Mouse (Mus musculus): Measurements from ENCODE around the gene Plcd3.
A peak's percentile ranks its signal among the peaks of the same experiment; 100 is the strongest.

Plcd3 gene

DNA sequence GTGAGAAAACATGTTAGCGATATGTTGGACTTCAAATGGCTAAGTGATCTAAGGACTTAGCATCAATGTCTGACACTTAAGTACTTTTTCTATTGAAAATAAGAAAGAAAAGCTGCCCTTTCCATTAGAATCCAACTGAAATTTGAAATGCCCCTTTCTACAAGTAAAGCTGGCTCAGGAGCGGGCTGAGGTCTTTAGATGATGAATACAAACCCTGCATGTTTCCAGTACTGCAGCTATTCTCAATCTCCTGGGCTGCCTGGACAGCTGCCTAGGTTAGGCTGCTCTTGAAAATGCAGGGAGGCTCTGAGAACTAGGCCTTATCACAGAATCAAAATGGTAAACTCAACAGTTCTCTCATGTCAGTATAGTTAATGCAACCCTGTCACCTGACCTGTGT is 17.4 kb upstream of the Plcd3 start:
- no peak for DNase-seq (ENCODE audit: low read depth in 1 of 2, low spot score in 2 of 2)

DNA sequence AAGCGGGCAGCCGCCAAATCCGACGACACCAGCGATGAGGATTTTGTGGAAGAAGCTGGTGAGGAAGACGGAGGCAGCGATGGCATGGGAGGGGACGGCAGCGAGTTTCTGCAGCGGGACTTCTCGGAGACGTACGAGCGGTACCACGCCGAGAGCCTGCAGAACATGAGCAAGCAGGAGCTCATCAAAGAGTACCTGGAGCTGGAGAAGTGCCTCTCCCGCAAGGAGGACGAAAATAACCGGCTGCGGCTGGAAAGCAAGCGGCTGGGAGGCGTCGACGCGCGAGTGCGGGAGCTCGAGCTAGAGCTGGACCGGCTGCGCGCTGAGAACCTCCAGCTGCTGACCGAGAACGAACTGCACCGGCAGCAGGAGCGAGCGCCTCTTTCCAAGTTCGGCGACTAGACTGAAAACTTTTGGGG is 16.1 kb upstream of the Plcd3 start:
- no peak for DNase-seq (ENCODE audit: low read depth in 1 of 2, low spot score in 2 of 2)

DNA sequence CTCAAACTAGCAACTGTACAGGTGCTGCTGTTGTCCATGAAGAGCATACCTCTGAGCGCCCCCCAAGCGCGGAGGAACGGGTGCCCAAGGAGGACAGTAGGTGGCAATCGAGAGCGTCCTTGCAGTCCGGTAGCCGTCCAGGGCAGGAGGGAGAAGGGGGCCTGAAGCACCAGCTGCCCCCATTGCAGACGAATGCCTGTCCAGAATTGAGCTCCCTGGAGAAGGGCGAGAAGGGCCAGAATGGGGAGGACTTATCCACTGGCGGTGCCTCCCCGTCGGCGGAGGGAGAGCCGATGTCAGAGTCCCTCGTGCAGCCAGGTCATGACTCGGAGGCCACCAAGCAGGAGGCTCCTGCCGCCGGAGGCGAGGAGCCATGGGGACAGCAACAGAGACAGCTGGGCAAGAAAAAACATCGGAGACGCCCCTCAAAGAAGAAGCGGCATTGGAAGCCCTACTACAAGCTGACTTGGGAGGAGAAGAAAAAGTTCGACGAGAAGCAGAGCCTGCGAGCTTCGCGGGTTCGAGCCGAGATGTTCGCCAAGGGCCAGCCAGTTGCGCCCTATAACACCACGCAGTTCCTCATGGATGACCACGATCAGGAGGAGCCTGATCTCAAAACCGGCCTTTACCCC is 15.6 kb upstream of the Plcd3 start:
- DNase-seq (ENCODE audit: low read depth in 1 of 2, low spot score in 2 of 2), result peak in 1 of 2 experiments; percentile 60

DNA sequence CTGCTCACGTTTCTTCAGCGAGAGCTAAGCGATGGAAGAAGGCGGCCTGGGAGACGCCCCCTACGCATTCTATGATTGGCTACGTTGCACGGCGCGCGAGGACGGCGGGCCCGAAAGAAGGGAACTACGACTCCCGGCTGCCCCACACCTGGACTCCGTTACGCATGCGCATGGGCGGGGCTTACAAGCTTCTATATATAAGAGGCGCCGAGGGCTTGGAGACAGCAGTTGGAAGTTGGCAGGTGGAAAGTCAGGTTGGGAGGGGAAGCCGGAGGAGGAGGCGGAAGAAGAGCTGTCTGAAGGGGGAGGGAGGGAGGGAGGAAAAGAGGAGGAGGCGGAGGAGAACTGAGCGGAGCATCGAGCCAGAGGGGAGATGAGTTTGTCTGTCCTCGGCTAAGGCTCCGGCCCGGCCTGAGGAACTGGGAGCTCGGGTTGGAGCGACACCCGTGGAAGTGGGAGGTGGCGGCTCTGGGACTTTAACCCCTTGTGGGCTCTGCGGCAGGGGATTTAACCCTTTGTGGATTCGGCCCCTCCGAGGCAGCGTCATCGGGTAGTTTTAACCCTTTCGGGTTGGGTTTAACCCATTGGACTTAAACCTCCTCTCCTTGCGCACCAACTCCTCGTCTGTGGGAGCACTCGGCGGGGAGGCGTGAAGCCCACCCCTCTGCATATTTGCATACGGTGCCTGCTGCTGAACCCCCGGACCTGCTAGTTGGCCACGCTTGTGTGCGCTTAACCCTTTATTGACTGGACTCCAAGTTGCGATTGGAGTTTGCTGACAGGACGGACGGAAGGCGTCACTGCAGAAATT is 14.8 kb upstream of the Plcd3 start, which contains the start of gene Hexim1:
Gene Hexim1, plus strand, starts transcription at position 224 of the 811 bp plus-strand sequence.
- DNase-seq (ENCODE audit: low read depth in 1 of 2, low spot score in 2 of 2), result peak; percentile 100

DNA sequence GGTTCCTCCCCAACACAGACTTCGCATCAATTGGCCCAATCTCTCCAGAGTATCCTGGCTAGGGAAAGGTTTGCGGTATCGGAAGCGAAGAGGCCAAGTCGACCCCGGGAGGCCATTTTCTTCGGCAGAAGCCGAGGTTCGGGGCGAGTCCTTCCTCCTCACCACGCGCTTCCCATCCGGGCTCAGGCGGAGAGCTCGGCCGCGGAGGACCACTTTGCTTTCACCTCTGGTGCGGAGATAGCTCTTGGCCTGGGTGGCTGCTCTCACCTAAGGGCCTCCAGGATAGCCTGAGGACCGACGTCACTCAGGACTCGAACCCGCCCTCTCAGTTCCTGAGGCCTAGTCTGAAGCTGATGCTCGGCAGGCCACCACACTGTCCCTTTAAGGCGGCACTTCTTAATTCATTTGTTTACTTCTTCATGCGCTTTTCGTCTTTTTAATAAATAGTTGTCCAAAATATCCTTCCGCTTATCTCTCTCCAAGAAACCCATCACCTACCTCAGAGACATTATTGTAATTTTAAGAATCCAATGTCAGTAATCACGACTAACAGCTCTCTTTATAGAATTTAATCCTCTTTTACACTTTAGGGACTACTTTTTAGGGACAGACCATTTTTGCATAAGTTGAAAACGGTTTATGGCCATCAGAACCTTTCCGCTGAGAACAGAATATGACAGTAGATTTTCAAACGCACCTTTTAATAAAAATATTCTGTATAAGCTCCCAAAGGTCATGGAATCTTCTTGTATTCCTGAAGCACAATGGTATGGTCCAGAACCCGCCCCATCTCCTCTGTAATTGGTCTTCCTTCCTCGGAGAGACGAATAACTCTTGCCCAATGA is 13.9 kb upstream of the Plcd3 start:
- peak in 1 of 2 experiments; percentile 79 for DNase-seq (ENCODE audit: low read depth in 1 of 2, low spot score in 2 of 2)

DNA sequence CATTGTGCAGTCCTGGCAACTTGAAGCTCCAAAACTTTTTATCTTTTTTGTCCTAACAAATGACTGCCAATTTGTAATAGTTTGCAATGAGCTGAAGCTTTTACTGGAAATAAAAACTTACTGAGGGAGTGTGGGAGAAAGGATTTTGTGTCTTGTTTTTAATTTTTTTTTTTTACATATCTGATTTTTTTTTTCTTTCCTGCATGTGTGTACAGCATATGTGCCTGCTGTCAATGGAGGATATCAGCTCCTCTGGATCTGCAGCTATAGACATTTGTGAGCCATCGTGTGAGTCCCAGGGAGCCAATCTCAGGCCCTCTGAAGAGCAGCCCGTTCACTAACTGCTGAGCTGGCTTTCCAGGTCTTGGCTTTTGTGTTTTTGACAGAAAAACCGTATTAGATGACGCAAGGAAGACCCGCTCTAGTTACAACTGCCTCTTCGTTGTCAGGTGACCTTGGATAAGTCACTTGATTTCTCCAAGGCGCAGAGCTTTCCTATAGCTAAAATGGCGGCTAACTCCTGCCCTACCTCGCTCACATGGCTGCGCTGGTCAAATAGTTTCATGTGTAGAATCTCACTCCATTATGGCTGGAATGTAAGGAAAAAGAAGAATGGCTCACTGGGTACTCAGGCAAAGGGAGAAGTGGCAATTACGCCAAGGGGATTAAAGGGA is 12.9 kb upstream of the Plcd3 start:
- no peak for DNase-seq (ENCODE audit: low read depth in 1 of 2, low spot score in 2 of 2)

DNA sequence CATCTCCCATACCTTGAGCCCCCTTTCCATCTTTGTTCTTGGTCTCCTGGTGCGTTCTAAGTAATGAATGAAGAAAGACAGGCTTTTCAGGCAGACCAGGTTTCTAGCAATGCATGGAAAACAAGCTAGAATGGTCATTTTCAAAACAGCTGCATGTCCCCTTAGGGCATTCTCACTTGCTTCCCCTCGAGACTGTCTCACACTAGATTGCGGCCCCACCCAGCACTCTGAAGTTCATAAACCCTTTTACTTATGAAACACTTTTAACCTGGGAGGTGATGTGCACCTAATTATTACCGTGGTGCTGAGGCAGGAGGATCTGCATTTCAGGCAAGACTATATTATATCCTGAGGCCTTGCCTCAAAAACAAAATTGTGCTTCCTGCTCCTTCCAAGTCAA is 12.3 kb upstream of the Plcd3 start:
- no peak for DNase-seq (ENCODE audit: low read depth in 1 of 2, low spot score in 2 of 2)

DNA sequence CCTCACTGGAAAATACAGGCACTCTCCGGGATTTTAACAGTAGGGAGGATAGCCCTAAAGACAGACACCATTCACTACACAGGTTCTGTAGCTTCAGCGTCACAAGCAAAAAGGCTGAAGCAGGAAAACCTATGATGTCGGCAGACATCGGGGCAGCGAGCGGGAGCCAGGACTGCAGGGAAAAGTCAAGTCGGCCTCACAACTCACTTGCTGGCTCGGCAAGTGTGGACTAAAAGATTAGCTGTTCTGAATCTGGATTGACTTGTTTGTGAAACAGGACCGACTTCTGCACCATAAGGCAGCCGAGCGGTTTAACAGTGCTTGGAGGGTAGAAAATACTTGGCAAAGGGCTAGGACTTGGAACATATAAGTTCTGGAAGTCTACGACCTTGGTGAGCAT is 11.5 kb upstream of the Plcd3 start:
- no peak for DNase-seq (ENCODE audit: low read depth in 1 of 2, low spot score in 2 of 2)

DNA sequence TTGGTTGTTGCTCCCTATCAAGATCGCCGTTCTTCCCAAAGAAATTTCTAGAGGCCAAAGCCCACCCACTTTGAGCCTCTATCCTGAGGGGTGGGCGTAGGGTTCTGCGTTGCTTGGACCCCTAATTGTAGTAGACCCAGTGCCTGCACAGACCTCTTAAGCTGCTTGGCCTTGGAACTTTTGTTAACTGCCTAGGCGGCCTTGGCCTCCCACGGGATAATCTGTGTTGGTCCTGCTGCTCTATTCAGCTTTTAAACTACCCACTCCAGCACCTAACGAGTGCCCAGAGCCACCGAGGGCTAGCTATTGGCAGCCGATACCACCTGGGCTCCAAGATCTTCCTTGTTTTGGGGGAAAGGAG is 11.1 kb upstream of the Plcd3 start:
- DNase-seq (ENCODE audit: low read depth in 1 of 2, low spot score in 2 of 2), result no peak

DNA sequence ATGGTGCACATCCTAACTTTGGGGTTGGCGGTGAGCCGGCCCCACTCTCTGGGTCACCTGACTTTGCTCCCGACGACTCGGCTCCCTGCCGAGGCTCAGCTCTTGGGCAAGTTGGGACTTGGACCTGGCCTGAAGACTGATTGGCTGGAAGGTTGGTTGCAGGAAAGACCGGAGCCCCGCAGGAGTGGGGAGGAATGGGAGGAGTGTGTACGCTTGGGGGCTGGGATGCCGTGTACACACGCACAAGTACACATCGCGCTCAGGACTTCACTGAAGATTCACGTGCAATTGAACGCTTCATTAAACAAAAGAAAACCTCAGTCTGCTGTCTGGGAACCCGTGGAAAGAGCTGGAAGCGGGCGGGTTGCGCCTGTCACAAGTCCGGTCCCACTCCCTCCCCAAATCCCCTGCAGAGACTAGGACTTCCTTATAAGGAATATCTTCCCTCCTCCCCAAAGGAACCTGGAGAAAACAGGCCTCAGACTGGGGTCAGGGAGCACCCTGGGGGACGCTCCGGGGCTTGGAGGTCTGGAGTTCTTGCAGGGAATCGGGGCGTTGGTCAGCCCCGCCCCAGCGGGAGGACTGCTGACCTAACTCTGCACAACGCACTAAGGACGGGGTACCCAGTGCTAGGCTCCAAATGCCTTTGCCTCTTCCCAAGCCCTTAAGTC is 10.6 kb upstream of the Plcd3 start:
- DNase-seq (ENCODE audit: low read depth in 1 of 2, low spot score in 2 of 2), result no peak

DNA sequence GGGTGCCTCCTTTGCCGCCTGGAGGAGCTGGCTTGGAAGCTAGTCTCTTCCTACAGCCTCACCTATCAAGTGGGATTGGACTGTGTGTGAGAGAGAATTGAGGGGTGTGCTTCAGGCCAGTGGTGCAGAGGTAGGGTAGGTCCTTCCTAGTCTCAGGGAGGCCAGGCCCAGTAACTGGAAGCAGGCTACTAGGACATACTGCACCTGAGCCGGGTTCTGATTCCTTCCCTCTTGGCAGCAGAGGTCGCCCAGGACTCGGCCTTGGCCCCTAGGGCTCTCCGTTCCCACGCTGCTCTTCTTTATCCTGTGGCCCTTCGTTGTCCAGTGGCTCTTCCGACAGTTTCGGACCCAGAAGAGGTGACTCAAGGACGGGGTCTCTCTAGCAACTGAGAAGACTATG is 9.8 kb upstream of the Plcd3 start:
- no peak for DNase-seq (ENCODE audit: low read depth in 1 of 2, low spot score in 2 of 2)

DNA sequence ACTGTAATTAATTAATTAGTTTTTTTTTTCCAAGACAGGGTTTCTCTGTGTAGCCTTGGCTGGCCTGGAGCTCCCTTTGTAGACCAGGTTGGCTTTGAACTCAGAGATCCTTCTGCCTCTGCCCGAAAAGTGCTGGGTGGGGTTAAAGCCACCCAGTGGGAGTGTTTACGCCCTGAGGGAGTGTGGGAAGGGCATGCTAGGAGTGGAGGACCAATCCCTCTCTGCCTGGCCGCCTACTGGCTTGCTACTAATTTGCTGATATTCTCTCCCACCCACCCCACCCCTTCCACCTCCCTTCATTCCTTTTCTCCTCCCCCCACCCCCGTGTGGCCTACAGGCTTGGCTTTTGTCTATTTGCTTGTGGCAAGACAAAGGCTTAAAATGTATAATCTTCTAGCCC is 4.9 kb upstream of the Plcd3 start:
- no peak for DNase-seq (ENCODE audit: low read depth in 1 of 2, low spot score in 2 of 2)

DNA sequence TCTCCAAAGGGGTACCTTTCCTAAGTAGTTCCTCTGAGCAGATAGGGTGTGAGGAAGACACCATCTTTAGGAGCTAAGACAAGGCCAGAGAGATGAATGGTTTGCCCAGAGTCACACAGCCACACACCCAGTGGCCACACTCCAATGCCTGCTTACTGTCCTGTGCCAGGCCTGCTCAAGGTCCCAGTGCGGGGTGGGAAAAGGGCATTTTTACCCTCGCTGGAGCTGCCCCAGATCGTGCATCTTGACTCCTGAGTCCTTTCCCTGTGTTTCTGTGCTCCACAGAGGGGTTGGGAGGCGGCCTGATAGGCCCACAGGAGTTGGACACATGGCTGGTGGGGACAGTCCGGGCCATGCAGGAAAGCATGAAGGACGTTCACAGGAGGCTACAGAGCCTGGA is 4.4 kb upstream of the Plcd3 start:
- DNase-seq (ENCODE audit: low read depth in 1 of 2, low spot score in 2 of 2), result no peak

DNA sequence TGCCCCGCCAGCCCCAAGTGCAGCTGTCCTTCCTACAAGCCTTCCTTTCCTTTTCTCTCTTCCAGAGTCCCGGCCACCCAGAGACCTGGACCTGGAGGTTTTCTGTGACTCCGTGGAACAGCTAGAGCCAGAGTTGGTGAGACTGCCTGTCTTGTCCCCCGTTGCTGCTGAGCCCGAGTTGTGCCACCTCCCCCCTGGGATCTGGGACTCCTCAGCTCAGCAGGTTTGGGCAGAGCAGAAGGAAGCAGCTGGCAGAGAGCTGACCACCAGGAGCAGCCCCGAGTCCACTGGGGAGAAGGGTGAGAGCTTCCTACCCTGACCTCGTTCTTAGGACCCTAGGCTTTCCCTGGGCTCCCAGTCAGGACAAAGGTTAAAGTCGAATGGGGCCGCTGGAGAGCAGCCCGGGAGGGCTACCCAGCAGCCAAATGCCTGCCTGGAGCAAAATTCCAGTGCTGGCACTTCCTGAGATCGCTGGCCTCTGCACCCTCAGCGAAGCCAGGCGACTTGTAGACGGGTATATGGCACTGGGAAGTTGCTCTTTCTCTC is 3.8 kb upstream of the Plcd3 start:
- no peak for DNase-seq (ENCODE audit: low read depth in 1 of 2, low spot score in 2 of 2)

DNA sequence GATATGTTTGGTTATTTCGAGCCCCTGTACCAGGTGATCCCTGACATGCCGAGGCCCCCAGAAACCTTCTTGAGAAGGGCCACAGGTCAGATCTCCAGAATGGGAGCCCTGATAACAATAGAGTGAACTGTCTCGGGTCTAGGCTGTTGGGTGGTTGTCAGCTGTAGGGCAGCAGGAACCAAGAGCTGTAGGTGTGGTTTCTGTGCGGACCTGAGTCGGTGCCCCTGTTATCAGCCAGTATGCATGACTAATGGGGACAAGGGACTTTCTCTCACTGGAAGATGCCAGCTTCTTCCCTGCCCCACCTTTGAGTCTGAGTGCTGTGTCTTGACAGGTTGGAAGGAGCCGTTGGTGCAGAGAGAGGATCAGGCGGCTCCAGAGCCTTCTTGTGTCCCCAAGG is 3.0 kb upstream of the Plcd3 start:
- no peak for DNase-seq (ENCODE audit: low read depth in 1 of 2, low spot score in 2 of 2)

DNA sequence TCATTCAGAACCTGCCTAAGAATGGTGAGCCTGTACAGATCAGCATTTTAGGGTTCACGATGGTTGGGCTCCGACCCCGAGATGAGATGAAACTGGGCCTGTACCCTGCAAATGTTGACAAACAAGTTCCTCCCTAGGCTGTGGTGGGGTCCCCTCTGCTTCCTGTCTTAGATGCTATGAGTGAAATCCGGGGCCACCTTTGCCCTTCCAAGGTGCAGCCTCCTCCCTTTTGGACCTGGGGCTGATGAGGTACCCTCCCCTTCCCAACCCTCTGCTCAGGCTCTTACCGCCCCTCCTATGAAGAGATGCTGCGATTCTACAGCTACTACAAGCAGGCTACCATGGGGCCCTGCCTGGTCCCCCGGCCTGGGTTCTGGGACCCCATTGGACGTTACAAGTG is 2.2 kb upstream of the Plcd3 start:
- DNase-seq (ENCODE audit: low read depth in 1 of 2, low spot score in 2 of 2), result no peak

DNA sequence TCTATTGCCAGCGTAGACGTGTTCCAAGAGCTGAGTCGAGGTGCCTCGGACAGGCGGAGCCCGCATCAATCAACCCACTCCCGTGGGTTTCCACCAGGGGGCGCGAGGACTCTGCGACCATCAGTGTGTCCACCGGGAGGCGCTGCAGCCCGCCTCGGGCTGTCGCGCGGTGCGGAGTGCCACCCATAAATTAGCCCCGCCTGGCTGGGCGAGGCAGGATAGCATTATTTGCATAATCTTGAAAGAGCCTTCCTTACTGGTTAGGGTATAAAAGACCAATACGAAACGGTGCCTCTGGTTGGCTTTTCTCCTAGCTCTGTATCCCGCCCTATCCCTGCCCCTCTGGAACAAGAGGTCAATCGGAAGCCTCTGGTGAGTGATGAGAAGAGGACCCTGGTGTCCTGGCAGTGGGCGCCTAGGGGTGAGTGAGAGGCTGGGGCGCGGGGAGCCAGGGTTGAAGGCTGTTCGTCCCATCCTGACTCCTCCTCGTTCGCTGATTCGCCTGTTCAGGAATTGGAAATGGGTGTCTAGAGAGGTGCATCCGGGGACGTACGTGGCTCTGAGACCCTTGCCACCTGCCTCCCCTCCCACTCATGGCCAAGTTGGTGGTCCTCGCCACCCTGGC is 1.4 kb upstream of the Plcd3 start:
- DNase-seq (ENCODE audit: low read depth in 1 of 2, low spot score in 2 of 2), result peak; percentile 96 to 99

DNA sequence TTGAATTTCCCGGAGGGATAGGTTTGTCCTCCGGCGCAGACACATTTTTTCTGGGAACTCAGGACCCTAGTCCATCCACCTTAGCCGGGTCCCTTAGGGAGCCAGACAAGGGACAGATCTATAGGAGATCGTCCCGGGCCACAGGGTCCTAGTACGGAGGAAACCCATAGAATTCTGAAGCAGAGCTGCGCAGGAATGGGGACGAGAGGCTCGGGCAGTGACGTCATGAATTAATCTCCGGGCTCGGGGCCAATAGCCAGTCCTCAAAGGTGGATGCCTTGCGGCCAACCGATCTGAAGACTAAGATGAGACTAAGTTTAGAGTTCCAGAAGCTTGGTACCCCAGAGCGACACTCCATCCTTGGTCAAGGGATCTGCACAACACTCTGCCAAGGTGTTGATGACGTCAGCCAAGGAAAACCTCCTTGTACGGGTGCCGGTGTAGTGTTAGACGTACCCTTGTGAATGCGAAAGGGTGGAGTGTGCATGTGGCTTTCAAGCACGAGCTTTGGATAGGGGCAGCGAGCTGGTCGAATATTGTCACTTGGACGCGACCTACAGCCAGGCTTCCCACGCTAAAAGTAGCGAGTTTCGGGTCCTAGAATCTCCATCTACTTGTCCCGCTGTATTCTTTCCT is 526 bp upstream of the Plcd3 start:
- DNase-seq (ENCODE audit: low read depth in 1 of 2, low spot score in 2 of 2), result no peak

DNA sequence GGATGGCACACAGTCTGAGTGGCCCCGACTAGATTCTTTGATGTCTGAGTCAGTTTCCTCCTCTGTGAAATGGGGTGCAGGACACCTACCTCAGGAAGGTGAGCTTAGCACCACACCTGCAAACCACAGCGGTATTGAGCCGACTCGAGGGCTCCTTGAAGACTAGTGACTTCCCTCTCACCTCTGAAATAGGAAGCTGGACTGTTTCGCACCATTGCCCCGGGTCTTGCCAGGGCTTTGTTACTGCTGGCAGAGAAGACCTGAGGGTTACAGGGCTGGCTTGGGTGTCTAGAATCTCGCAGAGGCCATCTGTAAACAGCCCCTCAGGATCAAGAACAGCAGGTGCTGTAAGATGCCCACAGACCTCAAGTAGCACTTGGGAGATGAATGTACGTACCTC is 1.1 kb downstream of the Plcd3 start:
- DNase-seq (ENCODE audit: low read depth in 1 of 2, low spot score in 2 of 2), result no peak

Measured in monocyte, adult 2 months (primary cell).